Mouse (Mus musculus) midbrain, embryonic 12.5 days (tissue): ENCODE data around the gene Tll1. TPM values are rescaled to one million over a fixed set of nuclear protein-coding genes. Genes with fewer than 3 reads are reported as not detected.
A peak's percentile ranks its signal among the peaks of the same experiment; 100 is the strongest.

ENCODE experiments used
- ATAC-seq: fragments of 200-750 bp; cut with Nextera tagmentation; 2 replicates; pipeline ENCODE4 v1.8.0; 2017; ENCODE audit warnings: low read depth, moderate TSS enrichment, moderate library complexity; ENCODE audit not compliant: low FRiP score
- H3K27ac ChIP-seq: fragments of 300-500 bp; sonication (generic); replicated peaks from 2 replicates; pipeline ENCODE4 v1.5.1; 2016; ENCODE audit warnings: mild to moderate bottlenecking
- H3K27me3 ChIP-seq: fragments of 300-500 bp; sonication (generic); 2 replicates; pipeline ENCODE4 v1.6.1; 2016; ENCODE audit warnings: mild to moderate bottlenecking
- H3K36me3 ChIP-seq: fragments of 300-500 bp; sonication (generic); 2 replicates; pipeline ENCODE4 v1.6.1; 2016
- H3K4me1 ChIP-seq: fragments of 300-500 bp; sonication (generic); 2 replicates; pipeline ENCODE4 v1.6.1; 2016
- H3K4me2 ChIP-seq: fragments of 300-500 bp; sonication (generic); replicated peaks from 2 replicates; pipeline ENCODE4 v1.6.1; 2016; ENCODE audit warnings: mild to moderate bottlenecking, moderate library complexity
- H3K4me3 ChIP-seq: fragments of 300-500 bp; sonication (generic); 2 replicates; pipeline ENCODE4 v1.5.1; 2016; ENCODE audit warnings: mild to moderate bottlenecking
- H3K9ac ChIP-seq: fragments of 300-500 bp; sonication (generic); replicated peaks from 2 replicates; pipeline ENCODE4 v1.6.1; 2016; ENCODE audit warnings: mild to moderate bottlenecking, moderate library complexity
- H3K9me3 ChIP-seq: fragments of 300-500 bp; sonication (generic); 2 replicates; pipeline ENCODE4 v1.6.1; 2016; ENCODE audit warnings: mild to moderate bottlenecking
- WGBS: fragments of 180-500 bp; shearing (Covaris S2); methylation state at CpG from one replicate; pipeline ENCODE4 v1.1.7; 2016; 5-methylcytosine and 5-hydroxymethylcytosine counted together
- polyA plus RNA-seq: library from polyadenylated mRNA; unstranded; fragments of >200 nt; fragmentation: Nextera tagmentation; extraction: Ambion mirVana; gene quantifications from 2 replicates; pipeline ENCODE4 v1.2.1, GENCODE M21; 2016

Gene Tll1
- polyA plus RNA-seq, 1 experiment from 2014 or later: 1.5 TPM

DNA sequence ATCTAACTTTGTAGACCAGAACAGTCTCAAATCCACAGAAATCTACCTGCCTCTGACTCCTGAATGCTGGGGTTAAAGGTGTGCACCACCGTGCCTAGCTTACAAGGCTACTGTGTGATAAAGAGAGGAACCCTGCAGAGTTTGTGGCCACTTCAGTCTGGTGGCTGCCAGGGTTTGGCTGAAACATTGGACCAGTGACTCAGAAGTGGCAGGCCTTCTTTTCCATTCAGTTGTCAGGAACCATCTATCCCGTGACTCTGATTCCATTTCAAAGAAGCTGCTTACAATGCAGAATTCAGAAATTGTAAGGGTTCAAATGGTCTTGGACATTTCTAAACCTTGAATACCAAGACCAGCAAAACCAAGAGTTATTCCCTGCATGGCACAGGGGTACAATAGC, 12.7 kb downstream of the Tll1 start:
- Histone ChIP-seq H3K27me3 (no peaks in the 10 kb centered on the region), H3K4me2 (no peak overlapping the region), H3K9me3 (no peaks in the 10 kb centered on the region), H3K36me3 (no peaks in the 10 kb centered on the region), H3K9ac (no peak overlapping the region), H3K4me3 (no peak overlapping the region), H3K27ac (no peak overlapping the region), H3K4me1 (0 out of 2 replicates have a peak, but pooled peaks cover 2% of the 10 kb centered on the region)
- ATAC-seq: no peak
- 35% methylated on average over 2 of the region's 2 CpGs for WGBS

DNA sequence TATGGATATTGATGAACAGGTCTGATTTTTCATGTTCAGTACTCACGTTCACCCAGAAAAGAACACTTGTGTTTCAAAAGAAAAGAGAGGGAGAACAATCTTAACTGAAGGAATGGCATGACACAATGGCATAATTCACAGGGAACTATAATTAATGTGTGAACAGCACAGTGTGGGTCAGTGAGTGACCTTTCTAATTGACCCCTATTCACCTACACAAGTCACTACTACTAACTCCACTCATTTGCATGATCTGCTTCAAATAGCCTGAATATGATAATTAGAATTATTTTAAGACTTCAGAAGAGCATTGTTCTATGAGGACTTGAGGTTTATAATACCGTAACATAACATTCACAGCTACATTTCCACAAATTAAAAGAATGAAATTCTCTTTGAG, 18.2 kb downstream of the Tll1 start:
- H3K4me3 ChIP-seq: no peak overlapping the region
- ATAC-seq: no peak
- H3K9ac ChIP-seq: no peak overlapping the region
- H3K4me1 ChIP-seq: no peaks in the 10 kb centered on the region
- no peaks in the 10 kb centered on the region for H3K36me3 ChIP-seq
- 39% methylated on average over 2 of the region's 2 CpGs for WGBS
- H3K27ac ChIP-seq: no peak overlapping the region
- H3K4me2 ChIP-seq: no peak overlapping the region
- H3K27me3 ChIP-seq: no peaks in the 10 kb centered on the region
- H3K9me3 ChIP-seq: no peaks in the 10 kb centered on the region

DNA sequence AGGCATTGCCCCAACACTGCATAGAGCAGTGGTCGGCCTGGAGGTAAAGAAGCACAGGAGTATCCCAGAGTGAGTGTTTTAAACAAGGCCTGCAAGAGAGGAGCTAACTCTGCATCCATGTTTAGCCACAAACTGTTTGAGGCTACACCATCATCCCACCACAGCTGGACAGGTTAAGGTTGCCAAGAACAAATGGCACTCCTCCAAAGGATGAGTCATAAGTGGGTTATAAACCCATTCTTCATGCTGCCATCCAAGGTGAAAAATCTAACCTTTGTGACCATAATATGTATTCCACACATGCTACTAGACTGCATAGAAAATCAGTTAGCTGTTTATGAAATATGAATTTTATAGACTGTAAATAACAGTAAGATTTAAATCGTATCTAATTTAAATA, 29.1 kb downstream of the Tll1 start:
- 90% methylated on average over 2 of the region's 2 CpGs for WGBS
- H3K36me3 ChIP-seq: no peaks in the 10 kb centered on the region
- no peak overlapping the region for H3K4me2 ChIP-seq
- H3K27ac ChIP-seq: no peak overlapping the region
- no peak overlapping the region for H3K4me3 ChIP-seq
- H3K9me3 ChIP-seq: no peaks in the 10 kb centered on the region
- no peaks in the 10 kb centered on the region for H3K4me1 ChIP-seq
- H3K27me3 ChIP-seq: no peaks in the 10 kb centered on the region
- H3K9ac ChIP-seq: no peak overlapping the region
- ATAC-seq: no peak

DNA sequence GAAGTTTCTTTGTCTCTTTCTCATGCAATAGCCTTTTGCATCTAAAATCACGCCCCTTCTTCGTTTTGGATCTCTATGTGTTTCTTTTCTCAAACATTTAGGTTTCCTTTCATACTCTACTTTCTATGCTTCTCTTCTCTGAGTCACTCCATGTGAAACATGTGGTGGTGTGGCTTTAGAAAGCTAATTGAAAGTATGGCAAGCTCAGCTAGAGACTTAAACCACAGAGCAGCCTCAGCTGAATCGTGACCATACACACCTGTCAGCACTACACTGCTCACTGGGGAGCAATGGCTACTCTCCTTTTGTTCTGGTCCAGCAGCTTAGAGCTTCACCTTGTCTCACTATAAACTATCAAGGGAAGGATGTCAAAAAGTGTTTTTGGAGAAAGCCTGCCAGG, 31.2 kb downstream of the Tll1 start:
- Histone ChIP-seq H3K36me3 (no peaks in the 10 kb centered on the region), H3K9ac (no peak overlapping the region), H3K27ac (no peak overlapping the region), H3K4me1 (no peaks in the 10 kb centered on the region), H3K9me3 (no peaks in the 10 kb centered on the region), H3K4me2 (no peak overlapping the region), H3K27me3 (no peaks in the 10 kb centered on the region), H3K4me3 (no peak overlapping the region)
- WGBS: 83% methylated on average over 3 of the region's 3 CpGs
- no peak for ATAC-seq

DNA sequence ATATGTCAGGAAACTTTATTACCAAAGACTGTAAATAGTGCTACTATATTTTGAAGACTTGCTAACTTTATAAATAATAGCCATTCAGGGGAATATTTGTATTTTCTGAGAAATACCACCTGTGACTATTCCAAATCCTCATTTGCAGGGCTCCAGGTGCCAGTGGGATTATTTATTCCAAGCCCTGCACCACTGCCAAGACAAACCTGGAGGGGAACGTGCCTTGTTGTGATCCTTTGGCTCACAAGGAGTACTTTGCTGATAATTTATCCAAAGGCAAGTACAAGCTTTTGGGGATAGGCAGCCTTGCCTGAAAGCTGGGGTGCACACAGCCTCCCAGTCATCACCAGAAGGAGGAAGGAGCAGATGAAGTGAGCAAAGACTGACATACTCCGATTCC, 32.3 kb downstream of the Tll1 start:
- Histone ChIP-seq H3K36me3 (no peaks in the 10 kb centered on the region), H3K4me3 (no peak overlapping the region), H3K27me3 (no peaks in the 10 kb centered on the region), H3K9ac (no peak overlapping the region), H3K4me2 (no peak overlapping the region), H3K27ac (no peak overlapping the region), H3K9me3 (no peaks in the 10 kb centered on the region), H3K4me1 (no peaks in the 10 kb centered on the region)
- WGBS: 84% methylated on average over 2 of the region's 2 CpGs
- ATAC-seq: no peak

DNA sequence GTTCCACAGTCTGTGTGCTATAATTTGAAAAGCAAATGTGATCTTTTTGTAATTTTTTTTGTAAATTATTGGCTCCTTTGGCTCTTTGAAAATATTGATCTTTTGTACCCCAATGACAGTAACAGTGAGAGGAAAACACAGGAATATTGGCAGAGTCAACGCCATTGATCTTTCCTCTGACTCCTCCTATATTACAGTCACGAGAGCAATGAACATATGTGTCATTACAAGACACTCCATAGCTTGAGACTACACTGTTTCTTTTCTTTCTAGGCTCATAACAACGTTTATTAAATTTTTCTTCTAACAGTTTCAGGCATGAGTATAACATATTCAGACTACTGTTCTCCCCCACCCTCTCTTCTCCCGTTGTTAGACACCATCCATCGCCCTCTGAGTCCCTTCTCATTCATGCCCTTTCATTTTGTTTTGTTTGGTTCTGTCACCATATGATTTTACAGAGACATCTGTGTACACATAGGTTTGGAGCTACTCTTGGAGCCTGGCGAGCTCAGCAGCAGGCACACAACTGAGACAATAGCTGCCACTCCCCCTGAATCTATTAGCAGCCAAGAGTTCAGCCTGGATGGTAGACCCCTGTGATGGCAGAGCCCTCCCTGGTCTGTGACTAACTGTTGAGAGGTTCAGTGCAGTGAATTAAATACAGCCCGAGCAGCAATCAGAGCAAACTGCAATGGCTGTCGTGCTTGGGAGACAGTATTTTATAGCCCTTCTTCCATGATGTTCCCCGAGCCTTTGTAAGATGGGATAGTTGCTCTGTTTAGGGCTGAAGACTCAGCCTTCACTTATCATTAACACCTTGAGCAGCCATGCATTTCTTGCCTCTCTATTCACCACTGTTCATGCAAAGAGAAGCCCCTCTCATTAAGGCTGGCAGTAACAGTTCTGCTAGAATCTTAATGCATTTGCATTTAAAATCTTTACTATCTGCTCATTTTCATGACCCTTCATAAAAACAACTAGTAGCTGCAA, 52.9 kb downstream of the Tll1 start:
- H3K9ac ChIP-seq: no peak overlapping the region
- H3K27ac ChIP-seq: peak overlapping the region; percentile 52; the same call in 1 of the 2 replicates
- H3K4me3 ChIP-seq: no peak overlapping the region
- peak overlapping the region; percentile 22; the same call in 1 of the 2 replicates for H3K4me2 ChIP-seq
- H3K27me3 ChIP-seq: no peaks in the 10 kb centered on the region
- H3K36me3 ChIP-seq: no peaks in the 10 kb centered on the region
- ATAC-seq: peak; percentile 80
- peaks cover 8% of the 10 kb centered on the region for H3K4me1 ChIP-seq
- WGBS: 38% methylated on average over 9 of the region's 9 CpGs
- H3K9me3 ChIP-seq: no peaks in the 10 kb centered on the region

DNA sequence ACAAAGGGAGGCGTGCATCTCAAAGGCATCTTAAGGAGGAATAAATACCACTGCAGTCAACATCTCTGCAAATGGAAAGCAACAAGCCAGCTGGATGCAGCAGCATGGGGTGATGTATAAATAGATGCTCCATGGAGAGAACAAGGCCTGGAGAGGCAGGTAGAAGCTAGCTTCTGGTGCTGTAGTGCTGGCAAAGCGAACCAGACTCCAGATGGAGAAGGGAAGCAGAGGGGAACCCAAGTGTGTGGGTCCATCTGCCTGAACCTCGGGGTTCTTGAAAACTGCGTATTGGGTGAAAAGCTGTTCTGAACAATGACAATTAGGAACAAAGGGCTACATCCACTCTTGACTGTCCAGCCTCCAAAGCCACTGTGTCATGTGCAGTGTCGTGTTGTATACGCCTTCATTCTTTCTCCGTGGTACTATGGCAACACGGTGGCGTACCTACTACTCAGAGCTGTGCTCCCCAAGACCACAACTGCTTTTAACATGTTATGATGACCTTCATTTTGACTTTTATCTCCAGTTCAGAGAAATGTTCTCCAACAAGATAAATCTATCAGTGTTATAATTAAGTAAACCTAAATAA, 53.8 kb downstream of the Tll1 start:
- H3K36me3 ChIP-seq: no peaks in the 10 kb centered on the region
- H3K4me2 ChIP-seq: no peak overlapping the region
- no peaks in the 10 kb centered on the region for H3K27me3 ChIP-seq
- 58% methylated on average over 9 of the region's 9 CpGs for WGBS
- H3K27ac ChIP-seq: no peak overlapping the region
- H3K9ac ChIP-seq: no peak overlapping the region
- no peaks in the 10 kb centered on the region for H3K9me3 ChIP-seq
- ATAC-seq: no peak
- peaks cover 8% of the 10 kb centered on the region for H3K4me1 ChIP-seq
- H3K4me3 ChIP-seq: no peak overlapping the region

DNA sequence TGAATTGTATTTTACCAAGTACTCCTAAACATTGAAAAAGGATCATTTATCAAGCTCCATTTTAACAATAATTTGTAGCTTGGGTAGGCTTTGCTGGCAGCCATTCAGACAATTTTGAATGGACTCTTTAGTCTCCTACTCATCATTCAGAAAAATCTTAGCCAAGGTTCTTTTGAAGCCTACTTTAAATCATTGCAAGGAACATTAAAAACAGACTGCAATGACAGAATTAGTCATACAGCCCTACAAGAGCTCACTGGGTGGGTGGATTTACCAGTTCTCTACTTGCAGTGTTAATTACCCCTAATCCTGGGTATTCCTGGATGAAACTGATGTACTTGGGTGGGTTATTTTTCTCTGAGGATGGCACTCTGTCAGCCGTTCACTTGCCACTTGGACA, 69.5 kb downstream of the Tll1 start:
- Histone ChIP-seq H3K27me3 (no peaks in the 10 kb centered on the region), H3K4me2 (no peak overlapping the region), H3K4me3 (no peak overlapping the region), H3K9ac (no peak overlapping the region), H3K9me3 (no peaks in the 10 kb centered on the region), H3K36me3 (no peaks in the 10 kb centered on the region), H3K27ac (no peak overlapping the region), H3K4me1 (no peaks in the 10 kb centered on the region)
- no peak for ATAC-seq
- 84% methylated on average over 1 of the region's 1 CpGs for WGBS

DNA sequence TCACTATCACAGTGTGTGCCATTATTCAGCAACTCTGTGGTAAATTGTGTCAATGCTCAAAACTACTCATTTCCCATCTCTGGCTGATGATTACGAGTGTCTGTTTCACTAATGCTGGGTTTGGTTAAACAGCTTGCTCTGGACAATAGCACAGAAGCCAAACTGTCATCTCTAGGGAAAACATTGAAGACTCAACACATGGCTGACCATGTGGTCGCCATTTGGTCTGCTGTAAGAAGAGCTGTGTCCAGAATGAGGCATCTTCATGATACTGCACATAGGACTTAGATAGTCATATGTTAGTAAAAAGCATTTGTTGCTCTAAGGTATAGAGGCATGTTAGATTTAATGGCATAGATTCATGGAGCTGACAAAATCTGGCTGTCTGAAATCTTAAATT, 98.9 kb downstream of the Tll1 start:
- Histone ChIP-seq H3K4me1 (no peaks in the 10 kb centered on the region), H3K4me2 (no peak overlapping the region), H3K9ac (no peak overlapping the region), H3K4me3 (no peak overlapping the region), H3K27me3 (no peaks in the 10 kb centered on the region), H3K27ac (no peak overlapping the region), H3K36me3 (no peaks in the 10 kb centered on the region), H3K9me3 (no peaks in the 10 kb centered on the region)
- ATAC-seq: no peak
- WGBS: 82% methylated on average over 2 of the region's 2 CpGs

DNA sequence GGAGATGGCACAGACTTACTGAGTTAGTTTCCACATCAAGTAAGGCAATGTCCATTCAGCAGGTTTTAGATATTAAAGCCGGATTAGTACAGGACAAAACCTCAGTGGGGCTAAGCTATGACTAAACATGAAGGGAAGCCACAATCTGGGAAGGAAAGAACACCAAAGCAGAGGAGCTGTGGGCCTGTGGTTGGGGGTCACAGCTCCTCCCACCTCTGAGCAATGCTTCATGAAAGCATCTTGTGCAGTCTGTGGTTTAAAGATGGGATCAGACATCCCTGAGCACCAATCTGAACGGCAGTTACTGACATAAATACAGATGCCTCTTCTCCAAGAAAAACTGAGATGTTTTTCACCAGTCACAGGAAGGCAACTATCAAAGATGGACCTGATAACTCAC, 132.7 kb downstream of the Tll1 start:
- no peak overlapping the region for H3K27ac ChIP-seq
- no peak overlapping the region for H3K4me2 ChIP-seq
- no peaks in the 10 kb centered on the region for H3K9me3 ChIP-seq
- 85% methylated on average over 2 of the region's 2 CpGs for WGBS
- no peaks in the 10 kb centered on the region for H3K27me3 ChIP-seq
- no peaks in the 10 kb centered on the region for H3K36me3 ChIP-seq
- no peak overlapping the region for H3K4me3 ChIP-seq
- no peak for ATAC-seq
- no peak overlapping the region for H3K9ac ChIP-seq
- no peaks in the 10 kb centered on the region for H3K4me1 ChIP-seq

DNA sequence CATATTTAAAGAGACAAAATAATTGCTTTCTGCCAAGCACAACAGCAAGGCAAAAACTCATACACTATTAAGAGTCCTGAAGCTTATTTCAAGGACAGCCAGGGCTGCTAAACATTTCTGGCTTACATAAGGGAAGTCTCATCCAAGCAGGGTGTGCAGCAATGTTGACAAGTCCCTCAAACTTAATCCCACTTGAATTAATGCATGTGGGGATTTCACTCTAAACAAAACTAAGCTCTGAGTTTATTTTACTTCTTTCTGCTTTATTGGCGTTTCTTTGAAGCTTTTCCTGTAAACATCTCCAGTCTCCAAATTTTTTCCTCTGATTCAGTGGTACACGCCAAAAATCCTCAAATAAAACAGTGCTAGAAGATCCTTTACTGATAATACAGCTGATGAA, 146.2 kb downstream of the Tll1 start:
- Histone ChIP-seq H3K4me3 (no peak overlapping the region), H3K27ac (no peak overlapping the region), H3K4me2 (no peak overlapping the region), H3K27me3 (no peaks in the 10 kb centered on the region), H3K9me3 (no peaks in the 10 kb centered on the region), H3K9ac (no peak overlapping the region), H3K36me3 (no peaks in the 10 kb centered on the region), H3K4me1 (no peaks in the 10 kb centered on the region)
- 56% methylated on average over 2 of the region's 2 CpGs for WGBS
- ATAC-seq: no peak

DNA sequence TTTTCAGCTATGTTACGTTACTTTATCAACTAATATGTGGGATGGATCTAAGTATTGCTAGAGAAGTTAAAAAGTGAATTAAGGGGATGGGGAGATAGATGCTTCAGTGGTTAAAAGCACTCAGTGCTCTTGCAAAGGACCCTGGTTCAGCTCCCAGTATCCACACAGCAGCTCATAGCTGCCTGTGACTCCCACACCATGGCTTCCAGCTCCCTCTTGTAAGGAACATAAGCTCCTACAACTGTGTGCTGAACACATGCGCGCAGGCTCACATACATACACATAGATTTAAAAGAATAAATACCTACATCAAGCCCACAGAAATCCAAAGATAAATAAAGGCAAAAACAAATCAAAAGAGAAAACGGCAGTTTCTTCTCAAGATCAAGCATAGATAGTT, 148.5 kb downstream of the Tll1 start:
- 89% methylated on average over 4 of the region's 4 CpGs for WGBS
- Histone ChIP-seq H3K27ac (no peak overlapping the region), H3K9me3 (no peaks in the 10 kb centered on the region)

More for the DNA sequence above, 148.5 kb downstream of the Tll1 start:
- H3K9ac ChIP-seq: no peak overlapping the region
- ATAC-seq: no peak
- H3K4me3 ChIP-seq: no peak overlapping the region
- no peaks in the 10 kb centered on the region for H3K4me1 ChIP-seq
- no peak overlapping the region for H3K4me2 ChIP-seq
- no peaks in the 10 kb centered on the region for H3K27me3 ChIP-seq
- H3K36me3 ChIP-seq: no peaks in the 10 kb centered on the region
